Mouse (Mus musculus): ENCODE measurements around the gene Gpam.

The Gpam gene

DNA sequence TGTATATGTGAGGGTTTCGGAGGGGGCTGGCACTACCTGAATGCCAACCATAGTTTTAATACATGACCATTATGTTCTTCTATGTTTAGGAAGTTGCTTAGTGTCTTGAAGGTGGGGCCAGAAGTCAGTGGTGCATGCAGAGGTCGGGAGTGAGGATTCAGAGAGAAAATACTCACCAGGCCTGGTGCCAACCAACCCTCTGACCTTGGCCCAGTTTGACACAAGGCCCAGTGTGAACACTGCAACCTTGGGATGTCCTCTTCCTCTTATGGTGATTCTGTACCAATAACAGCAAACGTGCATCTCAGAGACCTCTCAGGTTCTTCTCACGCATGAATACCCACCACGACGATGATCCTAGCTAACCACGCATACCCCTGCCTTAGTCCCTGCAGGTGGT, 11.5 kb upstream of the Gpam start:
- no peak for DNase-seq

DNA sequence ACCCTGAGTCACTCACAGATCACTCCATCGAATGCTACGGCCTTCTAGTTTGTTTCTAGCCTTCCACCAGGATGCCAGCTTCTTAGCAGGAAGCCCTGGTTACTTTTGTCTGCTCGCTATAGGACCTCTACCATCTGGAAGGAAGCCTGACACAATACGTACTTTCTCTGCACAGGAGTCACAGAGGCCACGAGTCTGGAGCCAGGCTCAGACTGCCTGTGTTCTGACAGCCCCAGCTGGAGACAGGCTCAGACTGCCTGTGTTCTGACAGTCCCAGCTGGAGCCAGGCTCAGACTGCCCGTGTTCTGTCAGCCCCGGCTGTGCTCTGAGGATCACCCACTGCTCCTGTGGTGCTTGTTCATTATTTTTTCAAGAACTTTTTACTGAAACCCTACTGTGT, 10.8 kb upstream of the Gpam start:
- no peak for DNase-seq

DNA sequence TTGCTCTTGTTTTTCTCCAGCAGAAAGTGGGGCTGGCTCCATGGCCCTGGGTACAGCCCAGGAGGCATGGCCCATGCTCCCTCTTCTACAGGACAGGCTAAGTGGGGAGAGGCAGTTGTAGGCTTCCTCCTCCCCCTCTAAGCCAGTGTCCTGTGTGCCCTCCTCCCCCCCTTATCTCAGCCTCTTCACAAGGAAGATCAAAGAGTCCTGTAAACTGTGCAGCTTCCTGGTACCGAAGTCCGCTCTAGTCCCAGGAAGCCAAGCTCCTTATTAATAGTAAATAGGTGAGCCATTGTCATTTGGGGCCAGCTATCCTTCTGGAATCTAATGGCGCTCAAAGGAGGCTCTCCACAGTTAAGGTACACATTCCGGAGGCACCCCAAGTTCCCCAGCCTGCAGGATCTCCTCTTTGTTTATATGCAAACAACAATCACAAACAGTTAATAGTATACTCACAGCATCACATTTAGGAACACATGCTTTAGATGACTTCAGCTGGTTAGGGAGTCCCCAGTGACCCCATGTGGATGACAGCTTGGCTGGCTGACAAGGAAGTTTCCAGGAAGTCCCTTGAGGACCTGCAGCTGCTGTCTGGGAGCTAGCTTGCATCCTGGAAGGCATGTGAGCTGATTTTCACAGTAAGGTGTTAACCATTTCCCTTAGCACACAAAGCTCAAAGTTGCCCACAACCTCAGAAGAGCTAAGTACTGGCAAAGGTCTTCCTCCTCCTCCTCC, 9.8 kb upstream of the Gpam start:
- no peak for DNase-seq

DNA sequence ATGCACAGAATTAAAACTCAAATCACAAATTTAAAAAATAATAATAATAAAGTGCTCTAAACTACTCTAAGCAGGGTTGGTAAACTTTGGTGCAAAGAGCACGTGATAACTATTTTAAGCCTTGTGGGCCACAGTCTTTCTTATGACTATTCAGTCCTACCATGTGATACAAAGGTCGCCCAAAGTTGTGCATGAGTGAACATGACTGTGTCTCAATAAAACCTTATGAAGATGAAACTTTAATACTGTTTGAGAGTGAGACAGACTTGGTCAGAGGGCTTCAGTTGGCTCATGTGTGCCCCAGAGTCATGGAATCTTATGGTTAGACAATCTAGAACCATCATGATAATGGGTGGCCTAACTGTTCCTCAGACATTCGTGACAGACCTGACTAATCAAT, 8.9 kb upstream of the Gpam start:
- no peak for DNase-seq

DNA sequence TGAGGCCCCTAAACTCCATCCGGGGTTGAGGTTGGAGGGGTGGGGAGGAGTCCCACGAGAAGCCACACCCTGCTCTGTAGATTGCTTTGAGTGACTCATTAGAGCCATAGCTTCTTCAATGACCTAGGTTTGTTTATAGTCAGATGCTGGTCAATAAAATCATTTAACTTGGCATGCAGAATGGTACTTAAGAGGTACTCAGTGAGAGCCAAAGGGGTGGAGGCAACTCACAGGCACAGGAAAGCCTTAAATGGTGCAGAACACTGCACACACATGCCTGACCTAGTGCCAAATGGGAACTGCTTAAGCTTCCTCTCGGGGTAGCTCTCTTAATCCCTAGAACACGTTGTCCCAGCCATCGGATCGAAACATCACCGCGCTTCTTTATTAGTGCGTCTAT, 7.5 kb upstream of the Gpam start:
- no peak for DNase-seq

DNA sequence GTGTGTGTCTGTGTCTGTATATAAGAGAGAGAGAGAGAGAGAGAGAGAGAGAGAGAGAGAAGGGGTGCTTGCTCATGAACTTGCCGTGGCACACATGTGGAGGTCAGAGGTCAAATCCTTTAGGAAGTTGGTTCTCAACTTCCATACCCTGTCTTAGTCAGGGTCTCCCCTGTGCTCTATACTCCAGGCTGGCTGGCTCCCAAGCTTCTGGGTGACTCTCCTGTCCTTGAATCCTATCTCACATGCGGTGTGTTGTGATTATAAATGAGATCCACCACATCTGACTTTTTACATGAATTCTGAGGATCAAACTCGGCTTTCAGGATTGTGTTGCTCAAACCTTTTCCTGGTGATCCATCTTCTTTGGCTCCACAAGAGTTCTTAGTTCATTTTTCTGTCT, 5.4 kb upstream of the Gpam start:
- DNase-seq: no peak

DNA sequence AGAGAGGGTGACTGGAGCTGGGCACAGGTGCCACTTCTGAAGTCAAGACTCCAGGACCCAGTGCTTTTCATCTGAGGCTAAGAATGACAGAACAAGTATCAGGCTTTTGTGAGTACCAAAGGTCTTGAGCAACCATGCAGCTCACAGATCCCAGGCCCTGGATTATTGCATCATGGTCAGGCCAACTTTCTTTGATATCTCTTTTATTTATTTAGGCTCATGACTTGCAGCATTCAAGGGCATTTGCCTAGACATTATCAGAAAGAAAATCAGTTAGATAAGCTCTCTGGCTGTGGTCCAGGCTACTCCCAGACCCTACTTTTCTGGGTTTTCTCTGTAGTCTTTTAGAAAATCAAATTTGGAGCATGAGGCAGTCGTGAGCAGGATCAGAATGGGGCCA, 4.7 kb upstream of the Gpam start:
- DNase-seq: no peak

DNA sequence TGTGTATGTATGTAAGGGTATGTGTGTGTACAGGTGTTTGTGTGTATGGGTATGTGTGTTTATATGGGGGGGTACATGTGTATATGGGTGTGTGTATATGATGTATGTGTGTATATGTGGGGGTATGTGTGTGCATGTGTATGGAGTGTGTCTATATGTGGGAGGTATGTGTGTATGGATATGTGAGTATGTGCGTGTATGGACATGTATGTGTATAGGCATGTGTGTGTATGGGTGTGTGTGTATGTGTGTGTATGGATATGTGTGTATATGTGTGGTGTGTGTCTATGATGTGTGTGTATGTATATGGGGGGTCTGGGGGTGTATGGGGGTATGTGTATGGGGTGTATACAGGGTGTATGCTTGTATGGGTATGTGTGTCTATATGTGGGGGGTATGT, 1.4 kb upstream of the Gpam start:
- no peak for DNase-seq

DNA sequence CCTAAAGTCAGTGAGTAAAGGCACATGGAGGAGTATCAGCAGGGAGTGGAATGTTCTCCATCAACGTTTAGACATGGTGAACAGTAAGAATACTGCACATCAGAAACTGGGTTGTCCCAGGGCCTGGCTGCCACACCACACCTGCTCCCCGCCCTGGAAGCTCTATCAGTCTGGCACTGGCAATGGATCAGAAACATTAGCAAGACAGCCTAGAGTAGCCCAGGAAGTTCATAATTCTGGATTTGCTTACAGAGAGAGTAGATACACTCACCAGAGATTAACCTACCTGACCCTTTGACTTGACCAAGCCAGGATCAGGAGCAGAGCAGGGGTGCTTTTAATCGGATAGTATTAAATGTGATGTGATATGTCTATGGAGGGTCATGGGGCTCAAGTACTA, 1.6 kb downstream of the Gpam start:
- DNase-seq: no peak

DNA sequence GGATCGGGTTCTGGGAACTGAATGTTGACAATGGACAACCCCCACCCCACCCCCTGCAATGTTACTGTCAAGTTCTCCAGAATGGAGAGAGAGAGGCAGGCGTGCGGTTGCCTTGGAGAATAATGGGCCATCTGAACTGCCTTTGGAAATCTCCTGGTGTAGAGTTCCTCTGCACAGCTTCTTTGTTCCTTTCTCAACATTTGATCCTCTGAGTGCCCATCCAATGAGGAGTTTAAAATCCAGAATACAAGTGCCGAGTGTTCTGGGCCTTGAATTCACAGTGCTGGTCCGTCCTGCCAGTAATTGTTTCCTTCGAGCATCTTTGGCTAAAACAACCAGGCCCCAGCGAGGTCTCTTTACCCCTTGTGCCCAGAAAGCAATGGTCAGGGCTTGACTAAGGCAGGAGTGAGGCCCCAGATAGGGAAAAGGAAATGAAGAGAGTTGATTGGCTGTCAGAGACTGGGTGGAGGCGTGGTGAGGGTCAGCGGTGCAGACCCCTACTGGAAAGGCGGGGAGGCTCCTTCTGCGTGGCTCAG, 4.0 kb downstream of the Gpam start:
- DNase-seq: no peak

DNA sequence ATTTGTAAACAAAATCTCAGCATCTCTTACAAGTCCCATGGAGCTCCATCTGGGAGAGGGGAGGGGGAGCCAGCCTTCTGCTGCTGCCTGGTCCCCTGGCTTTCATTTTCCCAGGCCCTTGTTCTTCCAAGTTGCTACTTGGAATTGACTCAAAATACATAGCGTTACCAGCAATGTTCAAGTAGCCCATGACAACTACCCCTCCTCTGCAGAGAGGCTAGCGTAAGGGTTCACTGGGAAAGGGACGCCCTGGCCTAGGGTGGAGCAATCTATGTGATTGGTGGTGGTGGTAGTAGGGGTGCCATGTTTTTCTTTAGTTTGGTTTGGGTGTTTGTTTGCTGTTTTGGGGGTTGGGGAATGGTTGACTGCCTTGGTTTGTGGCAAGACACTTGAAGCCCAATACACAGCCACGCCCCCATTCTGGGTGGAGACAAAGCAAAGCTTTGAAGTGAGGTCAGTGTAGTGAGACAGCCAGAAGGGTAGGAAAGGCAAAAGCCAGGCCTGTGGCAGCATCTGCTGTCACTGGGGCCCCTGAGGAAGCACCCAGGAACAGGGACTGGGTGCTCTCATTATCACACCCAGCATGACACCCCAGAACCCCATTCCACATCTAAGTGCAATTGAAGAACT, 4.6 kb downstream of the Gpam start:
- no peak for DNase-seq

DNA sequence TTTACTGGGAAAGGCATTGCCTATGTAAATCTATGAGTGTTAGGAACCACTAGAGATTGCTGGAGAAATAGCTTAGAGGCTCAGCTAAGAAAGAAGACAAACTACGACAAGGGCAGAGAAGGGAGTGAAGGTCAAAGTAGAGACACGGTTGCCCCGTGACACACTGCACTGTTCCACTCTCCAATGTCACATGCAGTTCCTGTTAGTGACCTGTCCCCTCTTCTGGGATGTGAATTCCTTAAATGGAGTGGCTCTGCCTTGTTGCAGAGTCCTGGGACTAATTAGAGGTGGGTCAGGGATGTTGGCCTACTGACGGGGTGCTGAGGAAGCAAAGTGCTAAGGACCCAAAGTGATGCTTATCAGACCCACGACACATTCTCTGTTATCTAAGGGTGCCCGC, 5.2 kb downstream of the Gpam start:
- DNase-seq: no peak

DNA sequence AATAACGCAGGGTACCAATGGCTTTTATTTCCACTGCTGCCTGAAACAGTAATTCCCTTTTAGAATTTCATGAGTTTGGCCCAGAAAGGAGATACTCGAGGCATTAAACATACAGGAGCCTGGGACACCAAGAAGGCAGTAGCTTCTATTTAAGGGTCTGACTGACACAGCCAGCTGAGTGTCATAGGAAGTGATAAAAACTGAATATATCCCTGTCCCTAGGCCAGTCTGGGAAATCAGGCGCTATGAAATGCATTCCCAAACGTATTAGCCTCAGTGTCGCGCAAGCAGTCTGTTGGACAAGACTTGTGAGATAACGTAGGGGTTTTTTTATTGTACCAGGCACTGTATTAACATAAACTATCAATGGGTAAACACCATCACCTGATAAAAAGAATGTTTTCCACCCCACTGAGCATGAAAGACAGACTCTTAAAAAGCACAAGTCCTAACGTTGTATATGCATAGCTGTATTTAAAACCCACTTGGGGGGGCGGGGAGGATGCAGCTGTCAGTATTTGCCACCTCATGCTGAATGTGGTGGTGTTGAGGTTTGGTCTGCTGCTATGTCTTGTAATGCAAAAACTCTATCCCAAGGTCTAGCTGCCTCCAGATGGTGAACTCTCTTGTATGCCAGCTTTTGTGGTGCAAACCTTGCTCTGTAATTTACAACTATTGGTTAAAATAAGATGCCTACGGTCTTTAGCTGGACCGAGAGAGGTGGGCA, 6.4 kb downstream of the Gpam start:
- no peak for DNase-seq

DNA sequence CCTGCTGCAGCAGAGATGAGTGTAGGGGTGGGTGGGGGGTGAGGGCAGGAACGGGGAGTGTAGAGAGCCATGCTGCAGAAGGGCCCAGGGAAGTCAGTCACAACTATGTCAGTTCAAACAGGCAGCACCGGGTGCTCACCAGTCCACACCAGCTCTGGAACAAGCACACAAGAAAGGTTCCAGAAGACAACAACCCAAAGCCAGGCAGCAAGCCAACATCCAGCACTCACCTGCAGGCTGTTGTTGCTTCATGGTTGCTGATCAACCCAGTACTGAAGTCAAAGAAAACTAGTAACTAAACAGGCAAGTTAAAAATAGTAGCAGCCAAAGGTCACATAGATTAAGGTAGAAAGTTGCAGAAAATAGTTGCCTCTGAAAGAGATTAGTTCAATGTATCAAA, 7.5 kb downstream of the Gpam start:
- DNase-seq: no peak

DNA sequence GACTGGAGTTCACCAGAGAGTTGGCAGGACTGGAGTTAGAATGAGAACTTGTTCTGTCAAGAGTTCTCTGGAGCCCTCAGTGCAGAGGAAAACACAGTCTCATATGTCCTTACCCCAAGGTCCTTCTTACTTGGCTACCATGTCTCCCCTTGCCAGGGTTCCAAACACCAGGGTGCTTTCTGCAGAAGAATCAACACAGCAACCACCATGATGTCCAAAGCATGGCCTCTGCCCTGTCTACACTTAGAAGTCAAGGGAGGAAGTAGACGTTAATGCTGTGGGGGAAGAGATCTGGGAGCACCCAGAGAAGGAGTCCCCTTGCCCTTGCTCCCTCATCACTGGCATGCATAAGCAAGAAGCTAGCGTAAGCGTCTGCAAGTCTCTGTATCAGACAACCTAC, 9.0 kb downstream of the Gpam start:
- no peak for DNase-seq

DNA sequence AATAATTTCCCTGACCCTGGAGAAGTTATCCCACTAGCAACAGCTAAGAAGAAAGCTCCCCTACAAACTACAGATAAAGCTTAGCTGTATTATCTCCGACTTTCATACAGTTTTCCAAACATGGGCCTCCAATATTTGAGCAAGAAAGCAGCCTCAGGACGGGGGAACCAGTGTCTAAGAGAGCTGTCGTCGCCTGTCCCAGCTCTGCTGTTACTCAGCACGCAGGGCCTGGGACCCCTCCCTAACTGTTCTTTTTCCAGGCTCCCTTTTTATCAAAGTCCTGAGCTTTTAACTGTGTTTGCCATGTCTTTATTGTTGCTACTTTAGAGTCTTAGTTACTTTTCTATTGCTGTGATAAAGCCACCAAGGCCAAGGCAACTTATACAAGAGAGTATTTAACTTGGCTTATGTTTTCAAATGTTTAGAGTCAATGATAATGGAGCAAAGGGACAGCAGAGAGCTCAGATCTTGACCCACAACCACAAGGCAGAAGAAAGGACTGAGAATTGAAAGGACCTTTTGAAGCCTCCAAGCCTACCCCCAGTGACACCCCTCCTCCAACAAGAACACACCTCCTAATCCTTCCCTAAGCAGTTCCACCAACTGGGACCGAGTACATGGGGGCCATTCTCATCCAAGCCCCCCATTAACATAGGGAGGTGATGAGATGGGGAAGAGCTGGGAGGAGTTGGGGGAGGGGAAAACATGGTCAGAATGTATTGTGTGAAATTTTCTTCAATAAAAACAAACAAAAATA, 9.8 kb downstream of the Gpam start:
- DNase-seq: no peak

DNA sequence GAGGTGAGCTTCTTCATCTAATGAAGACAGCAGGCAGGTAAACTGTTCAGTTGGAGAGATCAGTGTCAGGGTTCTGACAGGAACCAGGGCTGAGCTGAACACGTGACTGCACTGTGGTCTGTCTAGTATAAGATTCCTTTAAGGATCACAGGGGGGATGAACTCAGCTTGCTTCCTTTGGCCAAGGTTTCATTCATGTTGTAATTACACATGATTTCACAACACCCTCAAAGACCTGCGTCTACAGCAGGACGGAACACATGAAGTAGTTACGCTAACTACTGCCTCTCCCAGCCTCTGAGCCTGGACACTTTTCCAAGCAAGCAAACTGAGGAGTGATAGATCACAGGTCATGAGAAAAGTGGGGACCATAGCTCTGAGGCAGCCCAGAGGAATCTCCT, 11.5 kb downstream of the Gpam start:
- no peak for DNase-seq

DNA sequence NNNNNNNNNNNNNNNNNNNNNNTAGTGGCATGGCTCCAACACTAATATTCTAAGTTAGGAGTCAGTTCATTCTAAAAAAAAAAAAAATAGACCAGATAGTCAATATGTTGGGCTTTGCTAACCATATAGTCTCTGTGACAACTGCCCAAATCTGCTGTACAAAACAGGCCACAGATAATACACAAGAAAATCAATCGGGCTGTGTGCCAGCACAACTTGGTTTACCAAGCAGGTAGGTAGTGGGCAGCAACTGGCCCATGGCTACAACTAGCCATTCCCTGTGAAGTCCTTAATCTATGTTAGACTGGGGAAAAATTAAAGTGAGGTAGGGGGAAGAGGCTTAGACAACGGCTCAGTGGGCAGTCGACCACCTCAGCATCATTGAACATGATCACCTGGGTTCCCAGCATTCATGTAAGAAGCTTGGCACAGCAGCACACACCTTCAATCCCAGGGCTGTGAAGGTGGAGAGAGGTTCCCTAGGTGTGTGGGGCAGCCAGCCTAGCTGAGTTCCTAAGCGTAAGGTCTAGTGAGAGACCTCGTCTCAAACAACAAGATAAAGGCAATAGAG, 12.1 kb downstream of the Gpam start:
- DNase-seq: no peak

DNA sequence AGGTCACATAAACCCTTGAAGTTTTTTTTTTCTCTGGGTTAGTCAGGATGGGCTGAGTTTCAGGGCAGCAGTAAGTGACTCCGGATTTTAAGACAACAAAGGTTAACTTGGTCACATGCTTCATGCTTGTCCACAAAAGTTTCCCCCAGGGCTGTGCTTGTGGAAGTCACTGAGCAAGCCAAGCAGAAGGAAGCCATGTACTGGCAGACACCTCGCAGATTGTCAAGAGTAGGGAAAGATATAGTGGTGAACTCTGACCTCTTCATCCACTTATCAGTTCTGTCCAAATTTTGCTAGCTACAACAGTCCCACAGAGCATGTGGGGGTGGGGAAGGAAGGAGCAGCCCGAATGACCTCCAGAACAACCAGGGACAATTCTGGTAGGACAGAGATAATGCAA, 19.1 kb downstream of the Gpam start:
- DNase-seq: no peak

DNA sequence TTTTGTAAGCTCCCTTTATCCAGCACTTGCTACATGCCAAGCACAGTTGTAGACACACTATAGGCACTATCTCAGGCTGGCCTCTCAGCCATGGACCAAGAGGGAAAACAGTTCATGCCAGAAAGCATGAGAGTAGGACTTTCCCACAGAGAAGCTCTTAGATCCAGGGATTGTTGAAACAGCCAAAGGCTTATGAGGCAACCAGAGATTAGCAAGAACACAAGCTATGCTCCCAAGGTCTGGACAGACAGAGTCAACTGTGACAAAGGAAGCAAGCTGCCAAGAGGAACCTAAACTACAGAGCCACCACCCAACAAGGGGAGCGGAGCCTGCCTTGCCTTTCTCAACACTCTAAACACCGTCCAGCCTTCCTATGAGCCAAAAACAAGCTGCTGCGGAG, 21.1 kb downstream of the Gpam start:
- no peak for DNase-seq

DNA sequence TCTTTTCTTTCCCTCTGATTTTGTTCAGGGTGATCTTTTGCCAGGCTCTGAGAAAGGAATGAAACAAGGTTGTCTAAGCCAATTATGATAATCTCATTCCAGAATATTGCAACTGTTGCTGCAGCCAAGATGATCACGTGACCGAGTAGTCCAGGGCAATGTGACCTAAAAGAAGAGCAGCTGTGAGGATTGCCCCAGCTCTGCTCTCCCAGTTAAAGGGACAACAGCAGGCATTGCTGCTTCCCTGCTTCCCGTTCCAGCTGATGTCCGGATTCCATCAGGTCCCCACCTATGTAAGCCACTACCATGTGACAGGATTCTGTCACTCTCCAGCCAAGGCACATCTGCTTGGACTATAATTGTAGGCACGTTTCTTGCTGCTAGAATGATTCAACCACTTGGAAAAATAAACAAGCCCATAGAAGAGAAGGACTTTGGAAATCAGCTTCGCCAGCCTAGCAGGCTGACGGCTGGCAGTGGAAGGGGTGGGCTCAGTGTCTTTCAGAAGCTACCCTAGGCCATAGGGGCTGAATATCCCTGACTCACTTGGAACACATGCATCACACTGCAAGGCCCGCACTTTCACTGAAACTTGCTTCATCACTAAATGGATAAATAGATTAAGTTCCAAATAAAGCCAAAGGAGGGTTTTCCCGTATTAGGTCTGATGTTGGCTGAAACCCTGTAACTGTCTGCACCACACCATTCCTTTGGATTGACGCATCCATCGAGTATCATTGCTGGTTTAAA, 23.8 kb downstream of the Gpam start:
- DNase-seq: no peak

DNA sequence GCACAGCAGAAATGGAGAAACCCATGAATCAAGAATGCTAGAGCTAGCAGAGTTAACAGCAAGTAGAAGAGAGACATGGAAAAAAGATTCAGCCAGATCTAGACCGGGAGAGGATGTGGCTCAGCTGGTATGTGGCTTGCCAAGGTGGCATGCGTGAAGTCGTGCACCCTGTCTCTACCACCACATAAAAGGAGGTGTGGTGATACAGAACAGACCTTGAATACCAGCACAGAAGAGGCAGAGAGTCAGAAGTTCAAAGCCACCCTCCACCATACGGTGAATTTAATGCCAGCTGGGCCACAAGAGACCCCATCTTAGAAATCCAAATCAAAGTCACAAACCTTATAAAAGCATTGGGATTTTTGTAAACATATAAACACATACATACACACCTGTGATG, 25.4 kb downstream of the Gpam start:
- DNase-seq: no peak

Measured in thymus, adult 18-20 months (tissue).